Mouse (Mus musculus): ENCODE measurements at regions not wholly inside any gene's neighbourhood (a gene's known extent, or its start where the extent isn't known, plus 50 kb on each side); places are given as distances from the start of the nearest gene placed in this dataset.

DNA sequence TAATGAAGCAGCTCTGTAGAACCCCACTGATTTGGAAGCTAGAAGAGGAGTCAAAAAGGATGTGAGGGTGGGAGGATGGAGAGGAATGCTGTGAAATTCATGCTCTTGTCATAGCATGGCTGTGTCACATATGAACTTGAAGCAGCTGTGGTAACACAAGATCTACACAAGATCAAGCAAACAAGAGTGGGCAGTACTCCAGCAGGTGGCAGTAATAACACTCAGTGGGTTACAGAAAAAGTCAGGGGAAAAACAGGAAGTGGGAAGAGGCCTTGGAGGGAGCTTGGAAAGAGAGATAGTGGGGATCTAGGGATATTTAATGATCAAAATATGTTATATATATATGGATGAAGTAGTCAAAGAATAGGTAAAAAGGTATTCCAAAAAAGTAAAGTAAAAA is 582.5 kb downstream of the 1700064H15Rik start:
- TF ChIP-seq CTCF (IDR thresholded peaks at IDR 0.05; ENCODE audit: control insufficient read depth, insufficient read depth, low read length), result no peak
- TF ChIP-seq POLR2A (IDR thresholded peaks at IDR 0.05; ENCODE audit: borderline replicate concordance, control insufficient read depth, low read depth, low read length), result no peak

Measured in bone marrow, adult 2 months (tissue).